ENCODE assay signal across 29 mouse cellular contexts in genomic region chr2:102791641-102792040, GRCm38 (mm10).
DNase-seq lines count a peak whose midpoint lies in the region; ATAC-seq and TF ChIP-seq lines count a peak whose summit lies in the region.
"Had no signal": no experiment of that assay in that cellular context is flagged by ENCODE, and none has a peak within 500 bp of the region (broad histone marks: within the 10 kb centered on the region; RNA-seq: fewer than 3 reads in every experiment).

No protein-coding gene starts in this region.

- H3K27me3 ChIP-seq in midbrain, embryonic 11.5 days (ENCODE audit: control insufficient read depth, insufficient read depth, low read length) = no peaks in the 10 kb centered on the region
- no peaks in the 10 kb centered on the region for H3K27me3 ChIP-seq in midbrain, embryonic 10.5 days (ENCODE audit: low read depth, poor library complexity, severe bottlenecking)
- no peaks in the 10 kb centered on the region for H3K27me3 ChIP-seq in thymus, adult 2 months (ENCODE audit: control insufficient read depth, insufficient read depth, low read length)
- H3K27me3 ChIP-seq: embryonic facial prominence, embryonic 13.5 days; forebrain, embryonic 12.5 days; forebrain, embryonic 15.5 days; heart, embryonic 13.5 days; hindbrain, embryonic 12.5 days; intestine, embryonic 15.5 days had no signal

- H3K4me2 ChIP-seq in midbrain, embryonic 11.5 days = no peak overlapping the region
- H3K4me2 ChIP-seq: embryonic facial prominence, embryonic 13.5 days; forebrain, embryonic 12.5 days; forebrain, embryonic 15.5 days; heart, embryonic 13.5 days; hindbrain, embryonic 12.5 days; intestine, embryonic 15.5 days had no signal

- peak; percentile 67 for DNase-seq in midbrain, embryonic 11.5 days (ENCODE audit: low spot score, missing footprints)
- DNase-seq in midbrain, embryonic 10.5 days (ENCODE audit: low spot score) = no peak
- peak; percentile 39 to 43 for DNase-seq in B cell, adult 2 months
- DNase-seq in left cerebral cortex, postnatal 36 days (ENCODE audit: low spot score in 2 of 2) = no peak
- DNase-seq in thymus, adult 2 months = no peak
- DNase-seq: adrenal gland, adult 8-10 months; adrenal gland, postnatal 25 days; cerebellum, adult 11-12 months; cerebellum, adult 8-10 months; cerebellum, postnatal 10 days; cerebellum, postnatal 36 days; embryo, embryonic 11 days; gastrocnemius, postnatal 10 days; gastrocnemius, postnatal 36 days; heart, adult 18-20 months; heart, postnatal 14 days; heart, postnatal 4 days had no signal

- no peaks in the 10 kb centered on the region for H3K9me3 ChIP-seq in midbrain, embryonic 11.5 days (ENCODE audit: control insufficient read depth, low read length)
- no peaks in the 10 kb centered on the region for H3K9me3 ChIP-seq in midbrain, embryonic 10.5 days (replicated peaks)
- H3K9me3 ChIP-seq: embryonic facial prominence, embryonic 10.5 days; embryonic facial prominence, embryonic 13.5 days; forebrain, embryonic 12.5 days; forebrain, embryonic 15.5 days; heart, embryonic 10.5 days; heart, embryonic 13.5 days; hindbrain, embryonic 12.5 days; intestine, embryonic 15.5 days had no signal

- intact Hi-C loops in left cerebral cortex, postnatal 36 days (cut with DNase I) = no loop called here

- 85% methylated on average over 2 of the region's 2 CpGs for WGBS in midbrain, embryonic 11.5 days
- 86% methylated on average over 2 of the region's 2 CpGs for WGBS in midbrain, embryonic 10.5 days
- WGBS in thymus, adult 2 months = 45% methylated on average over 2 of the region's 2 CpGs

- H3K4me1 ChIP-seq in midbrain, embryonic 11.5 days (ENCODE audit: control insufficient read depth, insufficient read depth, low read length) = no peaks in the 10 kb centered on the region
- H3K4me1 ChIP-seq in midbrain, embryonic 10.5 days = no peaks in the 10 kb centered on the region
- no peaks in the 10 kb centered on the region for H3K4me1 ChIP-seq in thymus, adult 2 months (replicated peaks; ENCODE audit: control insufficient read depth, insufficient read depth, low read length)
- H3K4me1 ChIP-seq: forebrain, embryonic 12.5 days; forebrain, embryonic 15.5 days; heart, embryonic 10.5 days; heart, embryonic 13.5 days; hindbrain, embryonic 12.5 days; intestine, embryonic 15.5 days had no signal

- no peak overlapping the region for H3K27ac ChIP-seq in midbrain, embryonic 11.5 days (ENCODE audit: low read depth, low read length)
- H3K27ac ChIP-seq in midbrain, embryonic 10.5 days (replicated peaks) = no peak overlapping the region
- no peak overlapping the region for H3K27ac ChIP-seq in thymus, adult 2 months (ENCODE audit: control insufficient read depth, insufficient read depth, low read length)
- H3K27ac ChIP-seq: embryonic facial prominence, embryonic 10.5 days; embryonic facial prominence, embryonic 13.5 days; forebrain, embryonic 12.5 days; forebrain, embryonic 15.5 days; heart, embryonic 10.5 days; heart, embryonic 13.5 days; hindbrain, embryonic 12.5 days; intestine, embryonic 15.5 days had no signal

- no peak overlapping the region for H3K9ac ChIP-seq in midbrain, embryonic 11.5 days (ENCODE audit: low read length)
- H3K9ac ChIP-seq: embryonic facial prominence, embryonic 13.5 days; forebrain, embryonic 12.5 days; forebrain, embryonic 15.5 days; heart, embryonic 13.5 days; hindbrain, embryonic 12.5 days; intestine, embryonic 15.5 days had no signal

- ATAC-seq in midbrain, embryonic 11.5 days (ENCODE audit: low FRiP score) = no peak
- ATAC-seq in megakaryocyte progenitor cell, adult 5-6 weeks (replicated peaks; ENCODE audit: poor library complexity) = peak; percentile 29; the same call in 1 of the 2 replicates
- ATAC-seq: activated CD4-positive, CD25-positive, alpha-beta regulatory T cell, adult 4 months; forebrain, embryonic 15.5 days; hindbrain, embryonic 16.5 days; intestine, embryonic 15.5 days had no signal

- no peak overlapping the region for H3K4me3 ChIP-seq in midbrain, embryonic 11.5 days (ENCODE audit: low read depth, low read length)
- H3K4me3 ChIP-seq in midbrain, embryonic 10.5 days = no peak overlapping the region
- no peak overlapping the region for H3K4me3 ChIP-seq in thymus, adult 2 months (ENCODE audit: control insufficient read depth, insufficient read depth, low read length)
- H3K4me3 ChIP-seq: embryonic facial prominence, embryonic 10.5 days; embryonic facial prominence, embryonic 13.5 days; erythroblast, embryonic 14.5 days; forebrain, embryonic 12.5 days; forebrain, embryonic 15.5 days; heart, embryonic 10.5 days; heart, embryonic 13.5 days; hindbrain, embryonic 12.5 days; intestine, embryonic 15.5 days had no signal

- TF ChIP-seq CTCF in thymus, adult 2 months (IDR thresholded peaks at IDR 0.05; ENCODE audit: borderline replicate concordance, control insufficient read depth, extremely low read depth, insufficient read depth, low read length, poor library complexity) = no peak

- no peaks in the 10 kb centered on the region for H3K36me3 ChIP-seq in midbrain, embryonic 11.5 days (ENCODE audit: control insufficient read depth, insufficient read depth, low read length)
- H3K36me3 ChIP-seq in midbrain, embryonic 10.5 days = no peaks in the 10 kb centered on the region
- H3K36me3 ChIP-seq in thymus, adult 2 months (ENCODE audit: control insufficient read depth, insufficient read depth, low read length) = no peaks in the 10 kb centered on the region
- H3K36me3 ChIP-seq: embryonic facial prominence, embryonic 10.5 days; embryonic facial prominence, embryonic 13.5 days; forebrain, embryonic 12.5 days; forebrain, embryonic 15.5 days; heart, embryonic 10.5 days; heart, embryonic 13.5 days; hindbrain, embryonic 12.5 days; intestine, embryonic 15.5 days had no signal

- no peak for TF ChIP-seq POLR2A in thymus, adult 2 months (IDR thresholded peaks at IDR 0.05; ENCODE audit: control insufficient read depth, extremely low read depth, insufficient read depth, low read length, poor library complexity)

Comparison
In these comparisons a context has a peak if more than half of its experiments do, and no peak if none do; other contexts are left out.
1. DNase-seq: peak in midbrain, embryonic 11.5 days (single experiment) and B cell, adult 2 months (2 of 2); none in midbrain, embryonic 10.5 days (single experiment), left cerebral cortex, postnatal 36 days (0 of 2) and thymus, adult 2 months (single experiment).